Mouse (Mus musculus) liver, embryonic 12.5 days (tissue): Measurements from ENCODE around the gene Cutc. TPM values are rescaled to one million over a fixed set of nuclear protein-coding genes. Genes with fewer than 3 reads are reported as not detected.

Source experiments
- ATAC-seq: fragments of 200-750 bp; cut with Nextera tagmentation; 2 replicates; pipeline ENCODE4 v1.8.0; 2017; ENCODE audit warnings: moderate number of reproducible peaks, mild to moderate bottlenecking, moderate library complexity
- H3K27ac ChIP-seq: fragments of 300-500 bp; sonication (generic); 2 replicates; pipeline ENCODE4 v1.5.1; 2016; ENCODE audit warnings: mild to moderate bottlenecking
- H3K27me3 ChIP-seq: fragments of 300-500 bp; sonication (generic); replicated peaks from 2 replicates; pipeline ENCODE4 v1.6.1; 2016; ENCODE audit warnings: mild to moderate bottlenecking, moderate library complexity
- H3K36me3 ChIP-seq: fragments of 300-500 bp; sonication (generic); 2 replicates; pipeline ENCODE4 v1.6.1; 2016; ENCODE audit warnings: mild to moderate bottlenecking, moderate library complexity
- H3K4me1 ChIP-seq: fragments of 300-500 bp; sonication (generic); 2 replicates; pipeline ENCODE4 v1.6.1; 2016
- H3K4me2 ChIP-seq: fragments of 300-500 bp; sonication (generic); 2 replicates; pipeline ENCODE4 v1.6.1; 2016; ENCODE audit warnings: mild to moderate bottlenecking, moderate library complexity
- H3K4me3 ChIP-seq: fragments of 300-500 bp; sonication (generic); 2 replicates; pipeline ENCODE4 v1.5.1; 2016; ENCODE audit warnings: mild to moderate bottlenecking, moderate library complexity
- H3K9ac ChIP-seq: fragments of 300-500 bp; sonication (generic); 2 replicates; pipeline ENCODE4 v1.6.1; 2016; ENCODE audit warnings: mild to moderate bottlenecking, moderate library complexity
- H3K9me3 ChIP-seq: fragments of 300-500 bp; sonication (generic); replicated peaks from 2 replicates; pipeline ENCODE4 v1.6.1; 2016; ENCODE audit warnings: mild to moderate bottlenecking, moderate library complexity
- WGBS: fragments of 180-500 bp; shearing (Covaris S2); methylation state at CpG from one replicate; pipeline ENCODE4 v1.1.7; 2016; ENCODE audit not compliant: insufficient replicate concordance; 5-methylcytosine and 5-hydroxymethylcytosine counted together
- polyA plus RNA-seq: library from polyadenylated mRNA; unstranded; fragments of >200 nt; fragmentation: Nextera tagmentation; extraction: Ambion mirVana; gene quantifications from 2 replicates; pipeline ENCODE4 v1.2.1, GENCODE M21; 2016

Cutc gene
- polyA plus RNA-seq, 1 experiment from 2014 or later, result 16.5 TPM

DNA sequence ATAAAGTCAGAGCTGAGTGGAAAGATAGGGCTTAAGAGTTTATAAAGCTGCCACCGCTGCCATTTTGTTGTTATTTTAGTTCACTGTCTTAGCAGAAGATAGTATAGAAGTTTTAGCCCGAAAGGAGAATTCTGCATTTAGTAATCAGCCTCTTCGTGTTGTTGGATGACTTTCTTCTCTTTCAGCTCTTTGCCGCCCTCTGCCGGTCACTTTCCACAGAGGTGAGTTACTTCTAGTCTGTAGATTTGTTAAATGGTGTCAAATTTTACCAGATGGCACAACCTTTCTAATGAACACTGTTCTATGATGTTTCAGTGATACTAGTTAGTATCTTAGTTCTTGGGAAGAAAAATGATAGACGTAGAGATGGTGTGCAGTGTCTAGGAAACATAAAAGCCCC lies 7.7 kb downstream of the Cutc start:
- H3K4me1 ChIP-seq, result no peaks in the 10 kb centered on the region
- no peak overlapping the region for H3K9ac ChIP-seq
- H3K36me3 ChIP-seq, result peaks cover 12% of the 10 kb centered on the region; the same call in 1 of the 2 replicates
- no peak overlapping the region for H3K4me2 ChIP-seq
- no peaks in the 10 kb centered on the region for H3K27me3 ChIP-seq
- WGBS, result 19% methylated on average over 6 of the region's 6 CpGs
- H3K27ac ChIP-seq, result no peak overlapping the region
- H3K4me3 ChIP-seq, result no peak overlapping the region
- no peaks in the 10 kb centered on the region for H3K9me3 ChIP-seq
- no peak for ATAC-seq

DNA sequence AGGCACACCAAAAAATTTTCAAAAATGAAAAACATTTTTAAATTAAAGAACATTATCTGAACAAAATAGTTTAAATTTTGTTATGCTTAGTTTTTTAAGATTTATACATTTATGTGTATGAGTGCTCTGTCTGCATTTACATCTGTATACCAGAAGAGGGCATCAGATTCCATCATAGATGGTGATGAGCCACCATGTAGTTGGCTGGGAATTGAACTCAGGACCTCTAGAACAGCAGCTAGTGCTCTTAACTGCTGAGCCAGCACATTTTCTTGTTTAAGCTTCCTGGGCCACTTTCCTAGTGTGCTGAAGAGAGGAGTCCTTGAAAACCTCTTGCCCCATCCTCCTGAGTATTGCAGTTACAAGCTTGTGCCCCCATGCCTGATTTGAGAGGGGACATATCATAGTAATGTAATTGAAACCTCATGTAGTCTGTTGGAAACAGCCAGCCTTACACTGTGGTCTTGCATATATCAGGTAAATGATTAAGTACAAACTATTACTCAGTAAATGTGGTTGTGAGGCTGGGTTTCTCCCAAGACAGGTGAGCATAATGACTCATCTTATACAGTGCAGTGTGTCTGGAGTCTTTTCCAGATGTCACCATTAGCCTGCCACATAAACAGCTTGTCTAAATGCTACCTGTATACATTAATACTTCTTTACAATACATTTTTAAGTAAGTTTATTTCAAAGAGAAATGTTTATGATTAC lies 8.9 kb downstream of the Cutc start:
- Histone ChIP-seq H3K9me3 (no peaks in the 10 kb centered on the region), H3K36me3 (peaks cover 12% of the 10 kb centered on the region; the same call in 1 of the 2 replicates), H3K27me3 (no peaks in the 10 kb centered on the region), H3K9ac (no peak overlapping the region), H3K4me3 (no peak overlapping the region), H3K4me2 (no peak overlapping the region), H3K4me1 (no peaks in the 10 kb centered on the region), H3K27ac (no peak overlapping the region)
- no peak for ATAC-seq

- H3K4me1 ChIP-seq, result no peaks in the 10 kb centered on the region
- no peaks in the 10 kb centered on the region for H3K27me3 ChIP-seq
- no peak for ATAC-seq
- no peak overlapping the region for H3K9ac ChIP-seq
- H3K4me3 ChIP-seq, result no peak overlapping the region
- 66% methylated on average over 2 of the region's 2 CpGs for WGBS
- H3K4me2 ChIP-seq, result no peak overlapping the region
- H3K36me3 ChIP-seq, result peaks cover 12% of the 10 kb centered on the region; the same call in 1 of the 2 replicates
- H3K27ac ChIP-seq, result no peak overlapping the region
- no peaks in the 10 kb centered on the region for H3K9me3 ChIP-seq
Observed at GRCm38 (mm10) chr19:43762410-43762809, 9.6 kb downstream of the Cutc start.

- no peaks in the 10 kb centered on the region for H3K27me3 ChIP-seq
- WGBS, result 75% methylated on average over 5 of the region's 5 CpGs
- H3K9me3 ChIP-seq, result no peaks in the 10 kb centered on the region
- H3K9ac ChIP-seq, result no peak overlapping the region
- H3K4me3 ChIP-seq, result no peak overlapping the region
- H3K4me2 ChIP-seq, result no peak overlapping the region
- H3K36me3 ChIP-seq, result 0 out of 2 replicates have a peak, but pooled peaks cover 3% of the 10 kb centered on the region
- no peak overlapping the region for H3K27ac ChIP-seq
- ATAC-seq, result no peak
- H3K4me1 ChIP-seq, result 0 out of 2 replicates have a peak, but pooled peaks cover under 1% of the 10 kb centered on the region
Observed at GRCm38 (mm10) chr19:43766451-43766850, 13.7 kb downstream of the Cutc start.

DNA sequence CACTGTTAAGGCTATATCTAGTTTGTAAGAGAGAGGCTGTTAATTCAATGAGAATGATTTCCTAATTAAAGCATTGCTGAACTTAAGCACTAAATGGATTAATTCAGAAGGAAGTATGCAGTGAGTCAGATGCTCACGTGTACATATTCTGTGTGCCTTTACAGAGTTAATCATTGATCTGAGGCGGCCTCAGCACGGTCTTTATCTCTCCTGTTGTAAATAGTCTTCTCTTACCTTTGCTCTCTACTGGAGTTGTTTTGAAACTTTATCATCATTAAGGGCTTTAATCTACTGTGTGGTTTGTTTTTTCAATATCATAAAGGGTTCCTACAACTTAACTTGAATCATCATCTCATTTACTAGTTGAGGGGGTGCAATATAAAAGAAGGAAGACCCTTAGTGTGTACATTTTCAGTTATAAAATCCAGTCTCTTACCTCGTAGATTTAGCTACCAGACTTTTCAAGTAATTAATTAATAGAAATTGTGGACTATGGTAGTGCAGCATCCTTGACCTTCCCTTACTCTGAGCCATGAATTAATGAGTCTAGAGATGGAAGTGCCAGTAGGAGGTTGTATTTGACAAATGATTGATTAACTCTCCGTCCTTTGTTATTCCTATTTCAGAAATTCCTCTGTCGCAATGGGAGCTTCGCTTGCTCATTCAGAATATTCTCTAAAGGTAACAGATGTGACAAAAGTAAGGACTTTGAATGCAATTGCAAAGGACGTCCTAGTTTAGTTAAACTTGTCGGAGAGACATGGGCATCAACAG lies 14.9 kb downstream of the Cutc start:
- H3K4me3 ChIP-seq, result no peak overlapping the region
- ATAC-seq, result no peak
- no peaks in the 10 kb centered on the region for H3K27me3 ChIP-seq
- H3K36me3 ChIP-seq, result 0 out of 2 replicates have a peak, but pooled peaks cover 3% of the 10 kb centered on the region
- WGBS, result 61% methylated on average over 9 of the region's 9 CpGs
- H3K4me1 ChIP-seq, result peaks cover 3% of the 10 kb centered on the region; the same call in 1 of the 2 replicates
- H3K9ac ChIP-seq, result no peak overlapping the region
- no peaks in the 10 kb centered on the region for H3K9me3 ChIP-seq
- H3K4me2 ChIP-seq, result no peak overlapping the region
- no peak overlapping the region for H3K27ac ChIP-seq

- no peak for ATAC-seq
- Histone ChIP-seq H3K27ac (no peak overlapping the region), H3K4me2 (no peak overlapping the region), H3K27me3 (no peaks in the 10 kb centered on the region), H3K4me3 (no peak overlapping the region), H3K4me1 (peaks cover 15% of the 10 kb centered on the region), H3K36me3 (0 out of 2 replicates have a peak, but pooled peaks cover 3% of the 10 kb centered on the region), H3K9ac (no peak overlapping the region), H3K9me3 (no peaks in the 10 kb centered on the region)
- WGBS, result 67% methylated on average over 5 of the region's 5 CpGs
Observed at GRCm38 (mm10) chr19:43769366-43769960, 16.7 kb downstream of the Cutc start.

GRCm38 (mm10) chr19:43770584-43770983 lies 17.8 kb downstream of the Cutc start:
- no peak for ATAC-seq
- no peak overlapping the region for H3K9ac ChIP-seq
- H3K36me3 ChIP-seq, result 0 out of 2 replicates have a peak, but pooled peaks cover 3% of the 10 kb centered on the region
- H3K27me3 ChIP-seq, result no peaks in the 10 kb centered on the region
- WGBS, result 37% methylated on average over 4 of the region's 4 CpGs
- no peak overlapping the region for H3K4me3 ChIP-seq
- H3K4me1 ChIP-seq, result peaks cover 24% of the 10 kb centered on the region
- no peak overlapping the region for H3K4me2 ChIP-seq
- H3K27ac ChIP-seq, result no peak overlapping the region
- no peaks in the 10 kb centered on the region for H3K9me3 ChIP-seq

- ATAC-seq, result no peak
- peaks cover 27% of the 10 kb centered on the region for H3K4me1 ChIP-seq
- WGBS, result 31% methylated on average over 5 of the region's 5 CpGs
- H3K9me3 ChIP-seq, result no peaks in the 10 kb centered on the region
- no peaks in the 10 kb centered on the region for H3K27me3 ChIP-seq
- H3K27ac ChIP-seq, result no peak overlapping the region
- H3K9ac ChIP-seq, result no peak overlapping the region
- H3K4me2 ChIP-seq, result no peak overlapping the region
- no peak overlapping the region for H3K4me3 ChIP-seq
- 0 out of 2 replicates have a peak, but pooled peaks cover 3% of the 10 kb centered on the region for H3K36me3 ChIP-seq
Observed at GRCm38 (mm10) chr19:43771499-43771969, 18.7 kb downstream of the Cutc start.

DNA sequence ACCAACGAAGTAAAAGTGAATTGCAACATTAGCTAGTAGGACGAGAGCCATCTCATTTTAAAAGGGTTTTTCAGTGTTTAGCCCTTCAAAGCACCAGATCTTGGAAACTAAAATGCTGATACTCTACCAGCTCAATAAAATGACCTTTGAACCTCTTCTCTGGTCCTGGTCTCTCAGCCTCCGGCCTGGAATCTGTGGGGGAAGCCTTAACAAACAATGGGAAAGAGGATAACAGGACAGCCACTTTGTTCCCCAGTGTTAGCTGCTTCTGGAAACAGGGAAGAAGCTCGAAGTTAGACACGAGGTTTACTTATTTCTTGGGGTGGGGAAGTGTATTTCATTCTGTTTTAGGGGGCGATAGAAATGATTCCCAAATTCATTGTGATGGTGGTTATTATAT lies 19.5 kb downstream of the Cutc start:
- Histone ChIP-seq H3K36me3 (0 out of 2 replicates have a peak, but pooled peaks cover 3% of the 10 kb centered on the region), H3K4me2 (no peak overlapping the region), H3K27ac (no peak overlapping the region), H3K4me3 (no peak overlapping the region), H3K9ac (no peak overlapping the region), H3K4me1 (peaks cover 27% of the 10 kb centered on the region), H3K9me3 (no peaks in the 10 kb centered on the region), H3K27me3 (no peaks in the 10 kb centered on the region)
- no peak for ATAC-seq
- 68% methylated on average over 6 of the region's 6 CpGs for WGBS

DNA sequence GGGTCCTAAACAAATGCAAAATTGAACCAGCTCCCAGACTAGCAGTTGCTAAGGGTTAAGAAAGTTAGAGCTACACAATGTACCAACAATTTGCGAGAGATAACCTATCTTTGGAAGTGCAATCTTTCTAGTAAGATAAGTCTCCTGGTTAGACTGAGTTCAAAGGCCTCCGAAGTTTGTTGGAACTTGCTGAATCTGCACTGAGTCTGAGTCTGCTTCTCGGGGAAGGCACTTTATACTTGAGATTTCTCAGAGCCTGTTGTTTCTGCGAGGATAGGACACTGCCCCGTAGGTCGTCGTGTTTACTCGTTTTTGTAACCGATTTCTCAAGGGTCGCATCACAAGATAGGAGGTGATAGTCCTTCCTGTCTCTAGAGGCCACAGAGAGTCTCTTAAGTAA lies 22.6 kb downstream of the Cutc start:
- no peak for ATAC-seq
- 21% methylated on average over 10 of the region's 10 CpGs for WGBS
- H3K36me3 ChIP-seq, result no peaks in the 10 kb centered on the region
- no peak overlapping the region for H3K9ac ChIP-seq
- H3K27ac ChIP-seq, result no peak overlapping the region
- peaks cover 30% of the 10 kb centered on the region for H3K4me1 ChIP-seq
- H3K4me2 ChIP-seq, result no peak overlapping the region
- no peaks in the 10 kb centered on the region for H3K27me3 ChIP-seq
- no peaks in the 10 kb centered on the region for H3K9me3 ChIP-seq
- H3K4me3 ChIP-seq, result no peak overlapping the region

DNA sequence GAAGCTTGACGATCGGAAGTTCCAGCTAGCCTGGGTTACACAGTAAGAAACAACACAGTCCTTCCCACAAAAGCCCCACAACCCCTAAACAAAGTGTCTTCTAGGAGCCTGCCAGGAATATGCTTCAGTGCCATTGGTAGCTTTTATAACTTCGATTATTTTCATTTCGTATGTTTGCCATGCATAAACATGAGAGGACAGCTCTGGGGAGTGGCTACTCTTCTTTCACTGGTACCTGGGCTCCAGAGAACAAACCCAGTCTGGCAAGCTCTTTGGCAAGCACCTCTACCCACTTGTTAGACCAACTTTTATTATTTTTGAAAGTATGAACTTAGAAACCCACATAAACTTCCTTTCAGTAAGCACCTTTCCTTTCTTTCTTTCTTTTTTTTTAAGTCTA lies 23.8 kb downstream of the Cutc start:
- Histone ChIP-seq H3K9ac (no peak overlapping the region), H3K9me3 (no peaks in the 10 kb centered on the region), H3K27ac (no peak overlapping the region), H3K4me3 (no peak overlapping the region), H3K4me2 (no peak overlapping the region), H3K36me3 (no peaks in the 10 kb centered on the region), H3K27me3 (no peaks in the 10 kb centered on the region), H3K4me1 (peaks cover 28% of the 10 kb centered on the region)
- no peak for ATAC-seq
- 68% methylated on average over 4 of the region's 4 CpGs for WGBS

DNA sequence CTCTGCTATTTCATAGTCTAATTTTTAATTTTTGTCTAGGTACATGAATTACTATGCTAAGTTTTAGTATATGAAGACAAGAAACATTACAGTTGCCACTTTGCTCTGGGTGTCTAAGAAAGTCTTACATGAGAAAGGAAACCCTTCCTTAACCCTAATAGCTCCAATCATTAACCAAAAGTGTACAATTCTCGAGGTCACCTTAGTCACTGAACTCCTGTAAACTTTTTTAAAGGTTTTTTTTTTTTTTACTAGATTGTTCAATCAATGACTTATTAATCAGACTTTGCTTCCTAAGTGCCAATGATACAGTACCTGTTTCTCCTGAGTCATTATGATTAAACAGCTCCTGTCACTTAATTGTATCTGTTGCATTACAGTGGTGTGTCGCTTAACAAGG lies 24.5 kb downstream of the Cutc start:
- no peak overlapping the region for H3K27ac ChIP-seq
- H3K4me3 ChIP-seq, result no peak overlapping the region
- no peak overlapping the region for H3K9ac ChIP-seq
- H3K4me2 ChIP-seq, result no peak overlapping the region
- H3K36me3 ChIP-seq, result no peaks in the 10 kb centered on the region
- H3K27me3 ChIP-seq, result no peaks in the 10 kb centered on the region
- H3K4me1 ChIP-seq, result peaks cover 27% of the 10 kb centered on the region
- ATAC-seq, result no peak
- H3K9me3 ChIP-seq, result no peaks in the 10 kb centered on the region
- WGBS, result 59% methylated on average over 2 of the region's 2 CpGs
